Mouse (Mus musculus): ENCODE data around the gene Mbnl2. TPM values are rescaled to one million over a fixed set of nuclear protein-coding genes. Genes with fewer than 3 reads are reported as not detected.
"Not testable (repeated sequence)": the region's sequence is repeated elsewhere in the genome, so short reads cannot be mapped to it uniquely, and the experiment has no call there.

Gene Mbnl2
- polyA plus RNA-seq, 1 experiment from 2014 or later: 44.1 TPM

DNA sequence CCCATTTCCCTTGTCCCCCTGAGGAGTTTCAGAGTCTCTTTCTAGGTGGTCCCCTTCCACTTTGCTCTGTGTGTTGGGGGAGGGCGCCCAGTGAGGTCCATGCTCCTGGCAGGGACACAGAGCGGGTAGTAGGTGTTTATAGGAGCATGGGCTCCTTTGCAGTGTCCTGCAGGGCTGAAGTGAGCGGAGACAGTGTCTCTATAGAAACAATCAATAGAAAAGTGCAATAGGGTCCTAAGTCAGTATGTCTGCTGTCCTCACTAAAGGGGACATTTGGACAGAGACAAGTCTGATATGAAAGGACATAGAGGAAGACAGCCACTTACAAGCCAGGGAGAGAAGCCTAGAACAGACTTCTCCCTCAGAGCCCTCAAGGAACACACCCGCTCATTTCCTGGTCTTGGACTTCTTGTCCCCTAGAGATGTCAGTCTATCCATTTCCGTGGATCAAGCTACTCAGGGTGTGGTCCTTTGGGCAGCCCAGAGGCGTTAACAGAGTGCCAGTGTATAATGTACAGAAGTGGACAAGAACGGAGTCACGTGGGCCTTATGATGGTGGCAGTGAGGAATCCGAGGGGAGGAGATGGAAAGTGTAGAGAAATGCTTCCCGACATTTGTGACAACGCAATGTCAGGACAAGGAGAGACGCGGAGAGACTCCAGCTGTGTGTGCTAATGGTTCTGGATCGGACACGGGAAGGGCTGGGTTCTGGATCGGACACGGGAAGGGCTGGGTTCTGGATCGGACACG lies 82.0 kb downstream of the Mbnl2 start:
- H3K4me1 ChIP-seq (ENCODE audit: control insufficient read depth, insufficient read depth, low read length): peaks cover 6% of the 10 kb centered on the region
- no peak overlapping the region for H3K9ac ChIP-seq (ENCODE audit: low read length)
- no peak overlapping the region for H3K4me2 ChIP-seq (ENCODE audit: low read depth)
- WGBS: 95% methylated on average over 18 of the region's 19 CpGs
- H3K27ac ChIP-seq (ENCODE audit: low read depth, low read length): no peak overlapping the region
- no peaks in the 10 kb centered on the region for H3K36me3 ChIP-seq (ENCODE audit: control insufficient read depth, insufficient read depth, low read length)
- no peak overlapping the region for H3K4me3 ChIP-seq (ENCODE audit: low read depth, low read length)
- H3K27me3 ChIP-seq (ENCODE audit: control insufficient read depth, insufficient read depth, low read length): no peaks in the 10 kb centered on the region
- ATAC-seq (ENCODE audit: insufficient read depth, low FRiP score, low TSS enrichment): no peak
- DNase-seq (ENCODE audit: low spot score): no peak
- no peaks in the 10 kb centered on the region for H3K9me3 ChIP-seq (ENCODE audit: control insufficient read depth, low read length)

- not testable (repeated sequence) for H3K4me2 ChIP-seq (ENCODE audit: low read depth); DNase-seq (ENCODE audit: low spot score); H3K4me1 ChIP-seq (ENCODE audit: control insufficient read depth, insufficient read depth, low read length); H3K27ac ChIP-seq (ENCODE audit: low read depth, low read length); H3K9me3 ChIP-seq (ENCODE audit: control insufficient read depth, low read length); H3K36me3 ChIP-seq (ENCODE audit: control insufficient read depth, insufficient read depth, low read length); H3K9ac ChIP-seq (ENCODE audit: low read length); H3K4me3 ChIP-seq (ENCODE audit: low read depth, low read length); ATAC-seq (ENCODE audit: insufficient read depth, low FRiP score, low TSS enrichment); H3K27me3 ChIP-seq (ENCODE audit: control insufficient read depth, insufficient read depth, low read length)
- WGBS: 97% methylated on average over 8 of the region's 8 CpGs
These were observed 84.1 kb downstream of the Mbnl2 start for GRCm38 (mm10) chr14:120359608-120360007.

GRCm38 (mm10) chr14:120361121-120361520 lies 85.7 kb downstream of the Mbnl2 start:
- DNase-seq (ENCODE audit: low spot score): no peak
- no peak for ATAC-seq (ENCODE audit: insufficient read depth, low FRiP score, low TSS enrichment)
- no peaks in the 10 kb centered on the region for H3K36me3 ChIP-seq (ENCODE audit: control insufficient read depth, insufficient read depth, low read length)
- no peak overlapping the region for H3K27ac ChIP-seq (ENCODE audit: low read depth, low read length)
- no peaks in the 10 kb centered on the region for H3K27me3 ChIP-seq (ENCODE audit: control insufficient read depth, insufficient read depth, low read length)
- no peaks in the 10 kb centered on the region for H3K9me3 ChIP-seq (ENCODE audit: control insufficient read depth, low read length)
- H3K4me1 ChIP-seq (ENCODE audit: control insufficient read depth, insufficient read depth, low read length): no peaks in the 10 kb centered on the region
- WGBS: 80% methylated on average over 6 of the region's 6 CpGs
- no peak overlapping the region for H3K9ac ChIP-seq (ENCODE audit: low read length)
- no peak overlapping the region for H3K4me2 ChIP-seq (ENCODE audit: low read depth)
- no peak overlapping the region for H3K4me3 ChIP-seq (ENCODE audit: low read depth, low read length)

- DNase-seq (ENCODE audit: low spot score) (no peak), ATAC-seq (ENCODE audit: insufficient read depth, low FRiP score, low TSS enrichment) (no peak)
- H3K4me2 ChIP-seq (ENCODE audit: low read depth): no peak overlapping the region
- H3K4me3 ChIP-seq (ENCODE audit: low read depth, low read length): no peak overlapping the region
- no peak overlapping the region for H3K9ac ChIP-seq (ENCODE audit: low read length)
- H3K9me3 ChIP-seq (ENCODE audit: control insufficient read depth, low read length): no peaks in the 10 kb centered on the region
- H3K4me1 ChIP-seq (ENCODE audit: control insufficient read depth, insufficient read depth, low read length): no peaks in the 10 kb centered on the region
- WGBS: 81% methylated on average over 8 of the region's 8 CpGs
- H3K27me3 ChIP-seq (ENCODE audit: control insufficient read depth, insufficient read depth, low read length): no peaks in the 10 kb centered on the region
- no peaks in the 10 kb centered on the region for H3K36me3 ChIP-seq (ENCODE audit: control insufficient read depth, insufficient read depth, low read length)
- H3K27ac ChIP-seq (ENCODE audit: low read depth, low read length): no peak overlapping the region
These were observed 87.0 kb downstream of the Mbnl2 start for GRCm38 (mm10) chr14:120362409-120362992.

GRCm38 (mm10) chr14:120363090-120363818 lies 87.8 kb downstream of the Mbnl2 start:
- Histone ChIP-seq H3K9ac (ENCODE audit: low read length) (no peak overlapping the region), H3K4me1 (ENCODE audit: control insufficient read depth, insufficient read depth, low read length) (no peaks in the 10 kb centered on the region), H3K36me3 (ENCODE audit: control insufficient read depth, insufficient read depth, low read length) (no peaks in the 10 kb centered on the region), H3K27ac (ENCODE audit: low read depth, low read length) (0 out of 2 replicates have a peak overlapping the region, but pooled peaks have one; percentile 20), H3K4me2 (ENCODE audit: low read depth) (no peak overlapping the region), H3K9me3 (ENCODE audit: control insufficient read depth, low read length) (no peaks in the 10 kb centered on the region), H3K27me3 (ENCODE audit: control insufficient read depth, insufficient read depth, low read length) (no peaks in the 10 kb centered on the region), H3K4me3 (ENCODE audit: low read depth, low read length) (no peak overlapping the region)
- ATAC-seq (ENCODE audit: insufficient read depth, low FRiP score, low TSS enrichment): no peak
- 69% methylated on average over 8 of the region's 8 CpGs for WGBS
- no peak for DNase-seq (ENCODE audit: low spot score)

DNA sequence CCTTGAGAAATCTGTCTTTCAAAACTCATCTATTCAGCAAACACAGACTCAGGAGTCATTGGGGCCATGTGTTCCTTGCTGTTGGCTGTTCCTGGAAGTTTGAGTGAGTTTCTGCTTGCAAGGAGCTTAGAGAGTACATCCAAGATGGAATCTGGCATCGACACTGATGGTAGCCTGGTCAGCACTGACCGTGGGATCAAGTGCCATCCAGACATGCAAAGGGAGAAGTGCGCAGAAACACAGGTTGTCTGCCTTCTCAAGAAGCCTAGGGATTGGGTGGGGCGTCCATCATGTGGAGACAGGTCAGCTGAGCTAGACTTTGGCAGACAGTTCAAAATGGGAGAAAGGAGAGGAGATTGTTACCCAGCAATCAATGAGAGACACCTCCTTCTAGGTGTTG lies 89.6 kb downstream of the Mbnl2 start:
- no peak overlapping the region for H3K9ac ChIP-seq (ENCODE audit: low read length)
- H3K9me3 ChIP-seq (ENCODE audit: control insufficient read depth, low read length): no peaks in the 10 kb centered on the region
- WGBS: 97% methylated on average over 4 of the region's 4 CpGs
- no peak for DNase-seq (ENCODE audit: low spot score)
- no peaks in the 10 kb centered on the region for H3K36me3 ChIP-seq (ENCODE audit: control insufficient read depth, insufficient read depth, low read length)
- H3K4me1 ChIP-seq (ENCODE audit: control insufficient read depth, insufficient read depth, low read length): no peaks in the 10 kb centered on the region
- no peak overlapping the region for H3K27ac ChIP-seq (ENCODE audit: low read depth, low read length)
- no peaks in the 10 kb centered on the region for H3K27me3 ChIP-seq (ENCODE audit: control insufficient read depth, insufficient read depth, low read length)
- no peak overlapping the region for H3K4me3 ChIP-seq (ENCODE audit: low read depth, low read length)
- H3K4me2 ChIP-seq (ENCODE audit: low read depth): no peak overlapping the region
- no peak for ATAC-seq (ENCODE audit: insufficient read depth, low FRiP score, low TSS enrichment)

GRCm38 (mm10) chr14:120366962-120367361 lies 91.5 kb downstream of the Mbnl2 start:
- H3K4me2 ChIP-seq (ENCODE audit: low read depth): no peak overlapping the region
- no peak overlapping the region for H3K4me3 ChIP-seq (ENCODE audit: low read depth, low read length)
- no peak overlapping the region for H3K9ac ChIP-seq (ENCODE audit: low read length)
- DNase-seq (ENCODE audit: low spot score): no peak
- 92% methylated on average over 8 of the region's 8 CpGs for WGBS
- H3K9me3 ChIP-seq (ENCODE audit: control insufficient read depth, low read length): no peaks in the 10 kb centered on the region
- no peaks in the 10 kb centered on the region for H3K27me3 ChIP-seq (ENCODE audit: control insufficient read depth, insufficient read depth, low read length)
- no peaks in the 10 kb centered on the region for H3K36me3 ChIP-seq (ENCODE audit: control insufficient read depth, insufficient read depth, low read length)
- no peaks in the 10 kb centered on the region for H3K4me1 ChIP-seq (ENCODE audit: control insufficient read depth, insufficient read depth, low read length)
- no peak for ATAC-seq (ENCODE audit: insufficient read depth, low FRiP score, low TSS enrichment)
- no peak overlapping the region for H3K27ac ChIP-seq (ENCODE audit: low read depth, low read length)

GRCm38 (mm10) chr14:120367589-120367988 lies 92.1 kb downstream of the Mbnl2 start:
- Histone ChIP-seq H3K9me3 (ENCODE audit: control insufficient read depth, low read length) (no peaks in the 10 kb centered on the region), H3K4me2 (ENCODE audit: low read depth) (no peak overlapping the region), H3K4me1 (ENCODE audit: control insufficient read depth, insufficient read depth, low read length) (no peaks in the 10 kb centered on the region), H3K4me3 (ENCODE audit: low read depth, low read length) (no peak overlapping the region), H3K27me3 (ENCODE audit: control insufficient read depth, insufficient read depth, low read length) (no peaks in the 10 kb centered on the region), H3K9ac (ENCODE audit: low read length) (no peak overlapping the region), H3K27ac (ENCODE audit: low read depth, low read length) (no peak overlapping the region), H3K36me3 (ENCODE audit: control insufficient read depth, insufficient read depth, low read length) (no peaks in the 10 kb centered on the region)
- 93% methylated on average over 4 of the region's 4 CpGs for WGBS
- DNase-seq (ENCODE audit: low spot score): no peak
- ATAC-seq (ENCODE audit: insufficient read depth, low FRiP score, low TSS enrichment): no peak

Data from neural tube, embryonic 11.5 days (tissue).